Mouse (Mus musculus): ENCODE measurements around the gene Mtmr12.
A peak's percentile ranks its signal among the peaks of the same experiment; 100 is the strongest.

Gene Mtmr12

GRCm38 (mm10) chr15:12274053-12274769, 69.4 kb downstream of the Mtmr12 start:
- peak; percentile 25 for DNase-seq (ENCODE audit: extremely low read depth, low read depth)

GRCm38 (mm10) chr15:12275091-12275623, 70.3 kb downstream of the Mtmr12 start:
- DNase-seq (ENCODE audit: extremely low read depth, low read depth) = peak; percentile 36

- DNase-seq (ENCODE audit: extremely low read depth, low read depth) = no peak
Measured at GRCm38 (mm10) chr15:12279816-12280215, 75.0 kb downstream of the Mtmr12 start.

- no peak for DNase-seq (ENCODE audit: extremely low read depth, low read depth)
Measured at GRCm38 (mm10) chr15:12284794-12285534, 80.1 kb downstream of the Mtmr12 start.

GRCm38 (mm10) chr15:12285535-12285809, 80.6 kb downstream of the Mtmr12 start:
- DNase-seq (ENCODE audit: extremely low read depth, low read depth) = no peak

GRCm38 (mm10) chr15:12290330-12290729, 85.5 kb downstream of the Mtmr12 start:
- DNase-seq (ENCODE audit: extremely low read depth, low read depth) = no peak

- no peak for DNase-seq (ENCODE audit: extremely low read depth, low read depth)
Measured at GRCm38 (mm10) chr15:12291757-12292156, 86.9 kb downstream of the Mtmr12 start.

GRCm38 (mm10) chr15:12296228-12296627, 91.4 kb downstream of the Mtmr12 start:
- no peak for DNase-seq (ENCODE audit: extremely low read depth, low read depth)

- no peak for DNase-seq (ENCODE audit: extremely low read depth, low read depth)
Measured at GRCm38 (mm10) chr15:12298231-12298737, 93.5 kb downstream of the Mtmr12 start.

- DNase-seq (ENCODE audit: extremely low read depth, low read depth) = no peak
Measured at GRCm38 (mm10) chr15:12301771-12302170, 96.9 kb downstream of the Mtmr12 start.

GRCm38 (mm10) chr15:12306188-12307071, 101.6 kb downstream of the Mtmr12 start:
- peak; percentile 71 for DNase-seq (ENCODE audit: extremely low read depth, low read depth)

- DNase-seq (ENCODE audit: extremely low read depth, low read depth) = no peak
Measured at GRCm38 (mm10) chr15:12307114-12307513, 102.3 kb downstream of the Mtmr12 start.

GRCm38 (mm10) chr15:12308539-12308938, 103.7 kb downstream of the Mtmr12 start:
- peak; percentile 81 for DNase-seq (ENCODE audit: extremely low read depth, low read depth)

- DNase-seq (ENCODE audit: extremely low read depth, low read depth) = peak; percentile 92
Measured at GRCm38 (mm10) chr15:12310676-12311075, 105.8 kb downstream of the Mtmr12 start.

GRCm38 (mm10) chr15:12311465-12311864, 106.6 kb downstream of the Mtmr12 start:
- DNase-seq (ENCODE audit: extremely low read depth, low read depth) = no peak

- DNase-seq (ENCODE audit: extremely low read depth, low read depth) = no peak
Measured at GRCm38 (mm10) chr15:12313255-12313654, 108.4 kb downstream of the Mtmr12 start.

GRCm38 (mm10) chr15:12314584-12314983, 109.8 kb downstream of the Mtmr12 start:
- no peak for DNase-seq (ENCODE audit: extremely low read depth, low read depth)

GRCm38 (mm10) chr15:12315996-12316395, 111.2 kb downstream of the Mtmr12 start:
- DNase-seq (ENCODE audit: extremely low read depth, low read depth) = no peak

- peak; percentile 93 for DNase-seq (ENCODE audit: extremely low read depth, low read depth)
Measured at GRCm38 (mm10) chr15:12317290-12317689, 112.5 kb downstream of the Mtmr12 start.

GRCm38 (mm10) chr15:12318451-12318850, 113.6 kb downstream of the Mtmr12 start:
- DNase-seq (ENCODE audit: extremely low read depth, low read depth) = no peak

- no peak for DNase-seq (ENCODE audit: extremely low read depth, low read depth)
Measured at GRCm38 (mm10) chr15:12319889-12320288, 115.1 kb downstream of the Mtmr12 start.

Measured in MEL-GATA-1-ER (cell line).